Mouse (Mus musculus): ENCODE data around the gene Arl13a. TPM values are rescaled to one million over a fixed set of nuclear protein-coding genes. Genes with fewer than 3 reads are reported as not detected.
"Not testable (repeated sequence)": the region's sequence is repeated elsewhere in the genome, so short reads cannot be mapped to it uniquely, and the experiment has no call there.

Gene Arl13a
- not detected in 2 replicates for polyA plus RNA-seq (2014; fragmentation: Nextera tagmentation; extraction: Ambion mirVana)

- H3K27me3 ChIP-seq (ENCODE audit: control insufficient read depth, insufficient read depth, low read length); H3K4me2 ChIP-seq (replicated peaks); H3K27ac ChIP-seq; H3K36me3 ChIP-seq (replicated peaks; ENCODE audit: control insufficient read depth, insufficient read depth); DNase-seq (ENCODE audit: low spot score); H3K4me3 ChIP-seq (replicated peaks; ENCODE audit: low read length); H3K4me1 ChIP-seq (replicated peaks; ENCODE audit: control insufficient read depth, insufficient read depth, low read length); H3K9me3 ChIP-seq (ENCODE audit: control insufficient read depth, low read length); H3K9ac ChIP-seq; ATAC-seq (ENCODE audit: low FRiP score): not testable (repeated sequence)
- WGBS, result 93% methylated on average over 8 of the region's 9 CpGs
These were observed at the start of gene Arl13a for GRCm38 (mm10) chrX:134187201-134187600. Gene Arl13a (plus strand): TSS chrX:134187501.

- Histone ChIP-seq H3K36me3 (replicated peaks; ENCODE audit: control insufficient read depth, insufficient read depth) (no peaks in the 10 kb centered on the region), H3K4me1 (replicated peaks; ENCODE audit: control insufficient read depth, insufficient read depth, low read length) (no peaks in the 10 kb centered on the region), H3K27ac (no peak overlapping the region), H3K9ac (no peak overlapping the region), H3K9me3 (ENCODE audit: control insufficient read depth, low read length) (no peaks in the 10 kb centered on the region), H3K4me2 (replicated peaks) (no peak overlapping the region), H3K27me3 (ENCODE audit: control insufficient read depth, insufficient read depth, low read length) (no peaks in the 10 kb centered on the region), H3K4me3 (replicated peaks; ENCODE audit: low read length) (no peak overlapping the region)
- ATAC-seq (ENCODE audit: low FRiP score), result no peak
- WGBS, result 84% methylated on average over 6 of the region's 6 CpGs
- DNase-seq (ENCODE audit: low spot score), result no peak
These were observed 47.3 kb upstream of the Arl13a start for GRCm38 (mm10) chrX:134140024-134140423.

GRCm38 (mm10) chrX:134141551-134141950 is 45.8 kb upstream of the Arl13a start:
- H3K9me3 ChIP-seq (ENCODE audit: control insufficient read depth, low read length), result no peaks in the 10 kb centered on the region
- no peaks in the 10 kb centered on the region for H3K4me1 ChIP-seq (replicated peaks; ENCODE audit: control insufficient read depth, insufficient read depth, low read length)
- no peak overlapping the region for H3K9ac ChIP-seq
- DNase-seq (ENCODE audit: low spot score) (no peak), ATAC-seq (ENCODE audit: low FRiP score) (no peak)
- WGBS, result 93% methylated on average over 1 of the region's 1 CpGs
- no peak overlapping the region for H3K27ac ChIP-seq
- H3K4me3 ChIP-seq (replicated peaks; ENCODE audit: low read length), result no peak overlapping the region
- no peaks in the 10 kb centered on the region for H3K36me3 ChIP-seq (replicated peaks; ENCODE audit: control insufficient read depth, insufficient read depth)
- H3K4me2 ChIP-seq (replicated peaks), result no peak overlapping the region
- no peaks in the 10 kb centered on the region for H3K27me3 ChIP-seq (ENCODE audit: control insufficient read depth, insufficient read depth, low read length)

- H3K9me3 ChIP-seq (ENCODE audit: control insufficient read depth, low read length), result no peaks in the 10 kb centered on the region
- H3K4me2 ChIP-seq (replicated peaks), result no peak overlapping the region
- H3K4me1 ChIP-seq (replicated peaks; ENCODE audit: control insufficient read depth, insufficient read depth, low read length), result no peaks in the 10 kb centered on the region
- H3K4me3 ChIP-seq (replicated peaks; ENCODE audit: low read length), result no peak overlapping the region
- DNase-seq (ENCODE audit: low spot score) (no peak), ATAC-seq (ENCODE audit: low FRiP score) (no peak)
- no peak overlapping the region for H3K27ac ChIP-seq
- H3K36me3 ChIP-seq (replicated peaks; ENCODE audit: control insufficient read depth, insufficient read depth), result no peaks in the 10 kb centered on the region
- 81% methylated on average over 4 of the region's 4 CpGs for WGBS
- H3K9ac ChIP-seq, result no peak overlapping the region
- H3K27me3 ChIP-seq (ENCODE audit: control insufficient read depth, insufficient read depth, low read length), result no peaks in the 10 kb centered on the region
These were observed 45.3 kb upstream of the Arl13a start for GRCm38 (mm10) chrX:134141986-134142385.

GRCm38 (mm10) chrX:134158151-134158550 is 29.1 kb upstream of the Arl13a start:
- 46% methylated on average over 7 of the region's 7 CpGs for WGBS
- ATAC-seq (ENCODE audit: low FRiP score) (no peak), DNase-seq (ENCODE audit: low spot score) (no peak)
- Histone ChIP-seq H3K9me3 (ENCODE audit: control insufficient read depth, low read length) (no peaks in the 10 kb centered on the region), H3K4me2 (replicated peaks) (no peak overlapping the region), H3K27me3 (ENCODE audit: control insufficient read depth, insufficient read depth, low read length) (peaks cover 4% of the 10 kb centered on the region; the same call in 1 of the 2 replicates), H3K4me1 (replicated peaks; ENCODE audit: control insufficient read depth, insufficient read depth, low read length) (no peaks in the 10 kb centered on the region), H3K9ac (no peak overlapping the region), H3K4me3 (replicated peaks; ENCODE audit: low read length) (no peak overlapping the region), H3K36me3 (replicated peaks; ENCODE audit: control insufficient read depth, insufficient read depth) (no peaks in the 10 kb centered on the region), H3K27ac (no peak overlapping the region)

- DNase-seq (ENCODE audit: low spot score) (no peak), ATAC-seq (ENCODE audit: low FRiP score) (no peak)
- no peaks in the 10 kb centered on the region for H3K36me3 ChIP-seq (replicated peaks; ENCODE audit: control insufficient read depth, insufficient read depth)
- H3K9me3 ChIP-seq (ENCODE audit: control insufficient read depth, low read length), result no peaks in the 10 kb centered on the region
- H3K27me3 ChIP-seq (ENCODE audit: control insufficient read depth, insufficient read depth, low read length), result peaks cover 4% of the 10 kb centered on the region; the same call in 1 of the 2 replicates
- 93% methylated on average over 2 of the region's 2 CpGs for WGBS
- no peak overlapping the region for H3K9ac ChIP-seq
- no peaks in the 10 kb centered on the region for H3K4me1 ChIP-seq (replicated peaks; ENCODE audit: control insufficient read depth, insufficient read depth, low read length)
- no peak overlapping the region for H3K27ac ChIP-seq
- H3K4me2 ChIP-seq (replicated peaks), result no peak overlapping the region
- H3K4me3 ChIP-seq (replicated peaks; ENCODE audit: low read length), result no peak overlapping the region
These were observed 26.9 kb upstream of the Arl13a start for GRCm38 (mm10) chrX:134160442-134160841.

- H3K27ac ChIP-seq, result no peak within 1 kb of the TSS
- ATAC-seq (ENCODE audit: low FRiP score) (no peak), DNase-seq (ENCODE audit: low spot score) (no peak)
- 27% methylated on average over 16 of the region's 16 CpGs for WGBS
- H3K4me1 ChIP-seq (replicated peaks; ENCODE audit: control insufficient read depth, insufficient read depth, low read length), result no peaks in the 10 kb centered on the region
- no peaks in the 10 kb centered on the region for H3K36me3 ChIP-seq (replicated peaks; ENCODE audit: control insufficient read depth, insufficient read depth)
- peak within 1 kb of the TSS; percentile 45; the same call in 1 of the 2 replicates for H3K9ac ChIP-seq
- peak within 1 kb of the TSS; percentile 35 for H3K4me3 ChIP-seq (replicated peaks; ENCODE audit: low read length)
- peak within 1 kb of the TSS; percentile 55 for H3K4me2 ChIP-seq (replicated peaks)
- peaks cover 4% of the 10 kb centered on the region; the same call in 1 of the 2 replicates for H3K27me3 ChIP-seq (ENCODE audit: control insufficient read depth, insufficient read depth, low read length)
- H3K9me3 ChIP-seq (ENCODE audit: control insufficient read depth, low read length), result no peaks in the 10 kb centered on the region
These were observed 25.1 kb upstream of the Arl13a start, which contains the start of gene Xkrx for GRCm38 (mm10) chrX:134162043-134162720. Gene Xkrx (minus strand): TSS chrX:134162076.

- Histone ChIP-seq H3K4me3 (replicated peaks; ENCODE audit: low read length) (peak overlapping the region; percentile 35), H3K9me3 (ENCODE audit: control insufficient read depth, low read length) (no peaks in the 10 kb centered on the region), H3K9ac (peak overlapping the region; percentile 45; the same call in 1 of the 2 replicates), H3K4me2 (replicated peaks) (peak overlapping the region; percentile 55), H3K27me3 (ENCODE audit: control insufficient read depth, insufficient read depth, low read length) (peaks cover 4% of the 10 kb centered on the region; the same call in 1 of the 2 replicates), H3K36me3 (replicated peaks; ENCODE audit: control insufficient read depth, insufficient read depth) (no peaks in the 10 kb centered on the region), H3K4me1 (replicated peaks; ENCODE audit: control insufficient read depth, insufficient read depth, low read length) (no peaks in the 10 kb centered on the region), H3K27ac (no peak overlapping the region)
- DNase-seq (ENCODE audit: low spot score) (no peak), ATAC-seq (ENCODE audit: low FRiP score) (no peak)
- 25% methylated on average over 11 of the region's 11 CpGs for WGBS
These were observed 24.5 kb upstream of the Arl13a start for GRCm38 (mm10) chrX:134162826-134163225.

GRCm38 (mm10) chrX:134163484-134163883 is 23.8 kb upstream of the Arl13a start:
- Histone ChIP-seq H3K27me3 (ENCODE audit: control insufficient read depth, insufficient read depth, low read length) (peaks cover 4% of the 10 kb centered on the region; the same call in 1 of the 2 replicates), H3K36me3 (replicated peaks; ENCODE audit: control insufficient read depth, insufficient read depth) (no peaks in the 10 kb centered on the region), H3K9ac (no peak overlapping the region), H3K9me3 (ENCODE audit: control insufficient read depth, low read length) (no peaks in the 10 kb centered on the region), H3K4me2 (replicated peaks) (no peak overlapping the region), H3K4me3 (replicated peaks; ENCODE audit: low read length) (no peak overlapping the region), H3K4me1 (replicated peaks; ENCODE audit: control insufficient read depth, insufficient read depth, low read length) (no peaks in the 10 kb centered on the region), H3K27ac (no peak overlapping the region)
- ATAC-seq (ENCODE audit: low FRiP score) (no peak), DNase-seq (ENCODE audit: low spot score) (no peak)
- WGBS, result 63% methylated on average over 4 of the region's 4 CpGs

All from hindbrain, embryonic 14.5 days (tissue).